Mouse (Mus musculus) stomach, postnatal 0 days (tissue): Measurements from ENCODE around the gene Olfr311.

ENCODE experiments used
- CTCF ChIP-seq: IDR thresholded peaks from 2 replicates; pipeline ENCODE4 v1.5.1; 2016; ENCODE audit warnings: antibody characterized with exemption, low read depth, mild to moderate bottlenecking, moderate library complexity
- EP300 ChIP-seq: optimal IDR thresholded peaks from 2 replicates; pipeline ENCODE3; 2016; ENCODE audit warnings: antibody characterized with exemption

- peak; percentile 41 for TF ChIP-seq CTCF
- TF ChIP-seq EP300: no peak
Measured at GRCm38 (mm10) chr11:58795856-58796255, 43.2 kb upstream of the Olfr311 start.
